Mouse (Mus musculus) kidney, adult 2 months (tissue): ENCODE data around the gene Atp1b2. TPM values are rescaled to one million over a fixed set of nuclear protein-coding genes. Genes with fewer than 3 reads are reported as not detected.
A peak's percentile ranks its signal among the peaks of the same experiment; 100 is the strongest.

Experiments used
- DNase-seq: peaks from one replicate; pipeline ENCODE4 v3.0.0; 2021
- H3K27ac ChIP-seq: fragments of 200-500 bp; 2 replicates; pipeline ENCODE4 v1.5.1; 2012; ENCODE audit warnings: low read depth, low read length, control low read depth, inconsistent platforms; ENCODE audit not compliant: insufficient read depth
- H3K27me3 ChIP-seq: fragments of 200-500 bp; replicated peaks from 2 replicates; pipeline ENCODE4 v1.6.1; 2012; ENCODE audit warnings: mild to moderate bottlenecking, moderate library complexity, low read length, inconsistent platforms; ENCODE audit not compliant: control insufficient read depth, insufficient read depth
- H3K36me3 ChIP-seq: fragments of 200-500 bp; 2 replicates; pipeline ENCODE4 v1.6.1; 2012; ENCODE audit warnings: mild to moderate bottlenecking, moderate library complexity, low read length, inconsistent platforms; ENCODE audit not compliant: control insufficient read depth, insufficient read depth
- H3K4me1 ChIP-seq: fragments of 200-500 bp; 2 replicates; pipeline ENCODE4 v1.6.1; 2011; ENCODE audit warnings: low read length; ENCODE audit not compliant: control insufficient read depth, insufficient read depth
- H3K4me3 ChIP-seq: fragments of 200-500 bp; 2 replicates; pipeline ENCODE4 v1.5.1; 2011; ENCODE audit warnings: mild to moderate bottlenecking, low read depth, low read length, control low read depth; ENCODE audit not compliant: insufficient read depth
- CTCF ChIP-seq: fragments of 200-500 bp; conservative IDR thresholded peaks from 2 replicates; pipeline ENCODE4 v1.5.1; 2011; ENCODE audit warnings: low read depth, mild to moderate bottlenecking, control low read depth, low read length, moderate library complexity, mixed read lengths; ENCODE audit not compliant: insufficient read depth, insufficient read length
- POLR2A ChIP-seq: fragments of 200-500 bp; IDR thresholded peaks from one replicate; pipeline ENCODE4 v1.6.1; 2011; ENCODE audit warnings: low read depth, low read length, control low read depth
- WGBS: fragments of 180-500 bp; shearing (Covaris S2); methylation state at CpG from one replicate; pipeline ENCODE4 v1.1.7; 2018; 5-methylcytosine and 5-hydroxymethylcytosine counted together
- polyA plus RNA-seq: library from polyadenylated mRNA; depleted of rRNA; stranded (reverse); fragments of >200 nt; gene quantifications from 2 replicates; pipeline ENCODE4 v1.2.3, GENCODE M21; 2012

Gene Atp1b2
- polyA plus RNA-seq, 1 experiment: 22.5 TPM

DNA sequence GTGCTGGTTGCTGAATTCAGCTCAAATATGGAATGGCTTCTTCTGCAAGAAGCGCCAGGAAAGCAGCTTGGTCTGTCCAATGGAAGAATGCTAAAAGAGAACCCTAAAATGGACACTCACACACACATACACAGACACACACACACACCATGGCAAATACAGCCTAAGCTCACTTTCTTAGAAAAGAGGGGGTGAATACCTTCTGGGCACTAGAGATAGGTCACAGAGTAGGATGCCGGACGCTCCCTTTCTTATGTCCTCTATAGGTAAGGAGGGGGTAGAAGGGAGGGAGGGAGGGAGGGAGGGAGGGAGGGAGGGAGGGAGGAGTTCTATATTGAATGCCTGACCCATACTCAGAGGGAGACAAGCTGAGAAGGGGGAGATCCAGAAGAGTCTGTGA is 2.8 kb upstream of the Atp1b2 start:
- H3K4me1 ChIP-seq: no peaks in the 10 kb centered on the region
- DNase-seq: no peak
- H3K4me3 ChIP-seq: no peak overlapping the region
- TF ChIP-seq CTCF: no peak
- no peak for TF ChIP-seq POLR2A
- peaks cover 2% of the 10 kb centered on the region; the same call in 1 of the 2 replicates for H3K27me3 ChIP-seq
- 89% methylated on average over 3 of the region's 3 CpGs for WGBS
- no peak overlapping the region for H3K27ac ChIP-seq
- no peaks in the 10 kb centered on the region for H3K36me3 ChIP-seq

- no peaks in the 10 kb centered on the region for H3K36me3 ChIP-seq
- H3K27ac ChIP-seq: no peak overlapping the region
- no peak for DNase-seq
- TF ChIP-seq POLR2A: no peak
- H3K27me3 ChIP-seq: peaks cover 2% of the 10 kb centered on the region; the same call in 1 of the 2 replicates
- 77% methylated on average over 2 of the region's 2 CpGs for WGBS
- no peak overlapping the region for H3K4me3 ChIP-seq
- no peaks in the 10 kb centered on the region for H3K4me1 ChIP-seq
Observed at GRCm38 (mm10) chr11:69606832-69607231, 1.1 kb upstream of the Atp1b2 start.

DNA sequence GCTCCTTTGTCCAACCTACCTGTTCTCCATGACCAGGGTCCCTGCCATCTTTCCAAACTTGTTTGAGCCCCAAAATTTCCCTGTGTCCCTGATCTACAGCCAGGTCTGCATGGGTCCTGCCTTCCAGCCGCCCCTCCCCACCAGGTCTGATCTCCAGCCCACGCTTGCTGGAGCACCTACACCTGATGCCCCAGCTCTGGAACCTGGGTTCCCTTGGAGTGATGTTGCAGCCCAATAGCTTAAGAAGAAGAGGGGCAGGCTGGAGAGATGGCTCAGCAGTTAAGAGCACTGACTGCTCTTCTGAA is 701 bp upstream of the Atp1b2 start:
- Histone ChIP-seq H3K4me1 (no peaks in the 10 kb centered on the region), H3K4me3 (no peak overlapping the region), H3K27ac (no peak overlapping the region), H3K27me3 (peaks cover 2% of the 10 kb centered on the region; the same call in 1 of the 2 replicates), H3K36me3 (no peaks in the 10 kb centered on the region)
- 78% methylated on average over 2 of the region's 2 CpGs for WGBS
- no peak for DNase-seq
- no peak for TF ChIP-seq CTCF
- TF ChIP-seq POLR2A: no peak

- no peak for TF ChIP-seq CTCF
- no peak for TF ChIP-seq POLR2A
- Histone ChIP-seq H3K27ac (no peak overlapping the region), H3K27me3 (peaks cover 2% of the 10 kb centered on the region; the same call in 1 of the 2 replicates), H3K4me1 (peaks cover 2% of the 10 kb centered on the region; the same call in 1 of the 2 replicates), H3K4me3 (peak overlapping the region; percentile 54), H3K36me3 (no peaks in the 10 kb centered on the region)
- under 1% methylated on average over 71 of the region's 73 CpGs for WGBS
- DNase-seq: no peak
Observed at GRCm38 (mm10) chr11:69604795-69605664, 712 bp downstream of the Atp1b2 start.

DNA sequence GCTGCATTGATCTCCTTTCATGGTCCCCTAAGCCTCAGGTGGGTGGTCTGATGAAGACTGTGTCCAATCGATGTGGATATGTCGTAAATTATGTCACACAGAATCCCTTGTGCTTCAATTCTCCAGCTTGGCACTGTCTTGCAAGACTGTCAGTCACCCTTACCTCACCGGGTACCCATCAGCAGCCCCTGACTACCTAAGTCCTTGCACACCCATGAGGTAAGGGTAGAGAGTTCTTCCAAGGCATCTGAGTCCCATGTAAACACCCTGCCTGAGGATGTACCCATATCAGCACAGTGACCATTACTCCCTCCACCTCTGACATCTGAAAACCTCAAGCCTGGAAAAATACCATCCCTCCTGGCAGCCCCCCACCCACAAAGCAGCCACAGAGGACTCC is 1.4 kb downstream of the Atp1b2 start:
- H3K36me3 ChIP-seq: no peaks in the 10 kb centered on the region
- no peak for DNase-seq
- H3K27ac ChIP-seq: no peak overlapping the region; the same call in 1 of the 2 replicates
- H3K4me1 ChIP-seq: peaks cover 2% of the 10 kb centered on the region; the same call in 1 of the 2 replicates
- H3K27me3 ChIP-seq: peaks cover 2% of the 10 kb centered on the region; the same call in 1 of the 2 replicates
- no peak for TF ChIP-seq CTCF
- no peak for TF ChIP-seq POLR2A
- 65% methylated on average over 3 of the region's 3 CpGs for WGBS
- H3K4me3 ChIP-seq: peak overlapping the region; percentile 54; the same call in 1 of the 2 replicates

DNA sequence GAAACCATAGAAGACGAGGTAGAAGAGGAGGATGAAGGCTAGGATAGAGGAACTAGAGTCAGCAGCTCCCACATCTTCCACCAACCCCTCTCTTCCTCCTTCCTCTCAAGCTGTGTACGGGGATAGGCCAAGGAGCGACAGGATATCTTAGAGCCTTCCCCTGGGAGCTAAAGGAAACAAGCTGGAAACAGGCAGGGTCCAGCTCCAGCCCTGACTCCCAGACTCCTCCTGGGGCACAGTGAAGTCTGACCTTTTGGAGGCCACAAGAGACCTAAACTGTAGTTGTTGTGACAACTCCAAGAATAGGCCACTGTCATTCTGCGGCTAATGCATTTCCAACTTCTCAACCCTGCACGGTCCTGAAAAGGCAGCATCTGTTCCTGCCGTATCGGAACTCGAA is 2.2 kb downstream of the Atp1b2 start:
- Histone ChIP-seq H3K4me3 (no peak overlapping the region), H3K27ac (peak overlapping the region; percentile 7; the same call in 1 of the 2 replicates), H3K4me1 (peaks cover 2% of the 10 kb centered on the region; the same call in 1 of the 2 replicates), H3K27me3 (peaks cover 2% of the 10 kb centered on the region; the same call in 1 of the 2 replicates), H3K36me3 (no peaks in the 10 kb centered on the region)
- TF ChIP-seq POLR2A (no peak), CTCF (no peak)
- peak; percentile 50 for DNase-seq
- 76% methylated on average over 8 of the region's 8 CpGs for WGBS

- TF ChIP-seq POLR2A (no peak), CTCF (no peak)
- WGBS: 74% methylated on average over 3 of the region's 3 CpGs
- H3K4me3 ChIP-seq: no peak overlapping the region
- H3K36me3 ChIP-seq: no peaks in the 10 kb centered on the region
- H3K27ac ChIP-seq: no peak overlapping the region
- no peak for DNase-seq
- peaks cover 2% of the 10 kb centered on the region; the same call in 1 of the 2 replicates for H3K4me1 ChIP-seq
- peaks cover 2% of the 10 kb centered on the region; the same call in 1 of the 2 replicates for H3K27me3 ChIP-seq
Observed at GRCm38 (mm10) chr11:69601768-69602167, 4.0 kb downstream of the Atp1b2 start.
